Mouse (Mus musculus) limb, embryonic 12.5 days (tissue): ENCODE results near the gene Shroom3. TPM values are rescaled to one million over a fixed set of nuclear protein-coding genes. Genes with fewer than 3 reads are reported as not detected.

Experiments
- ATAC-seq: fragments of 200-750 bp; cut with Nextera tagmentation; 2 replicates; pipeline ENCODE4 v1.8.0; 2017; ENCODE audit warnings: low read depth, moderate TSS enrichment; ENCODE audit not compliant: insufficient number of reproducible peaks, insufficient read depth, low FRiP score, low TSS enrichment
- H3K27ac ChIP-seq: fragments of 300-500 bp; sonication (generic); 2 replicates; pipeline ENCODE4 v1.5.1; 2016; ENCODE audit warnings: mild to moderate bottlenecking, moderate library complexity
- H3K27me3 ChIP-seq: fragments of 300-500 bp; sonication (generic); 2 replicates; pipeline ENCODE4 v1.6.1; 2016; ENCODE audit warnings: mild to moderate bottlenecking, moderate library complexity
- H3K36me3 ChIP-seq: fragments of 300-500 bp; sonication (generic); 2 replicates; pipeline ENCODE4 v1.6.1; 2016; ENCODE audit warnings: mild to moderate bottlenecking, moderate library complexity
- H3K4me1 ChIP-seq: fragments of 300-500 bp; sonication (generic); replicated peaks from 2 replicates; pipeline ENCODE4 v1.6.1; 2016
- H3K4me2 ChIP-seq: fragments of 300-500 bp; sonication (generic); 2 replicates; pipeline ENCODE4 v1.6.1; 2016; ENCODE audit warnings: mild to moderate bottlenecking, moderate library complexity
- H3K4me3 ChIP-seq: fragments of 300-500 bp; sonication (generic); replicated peaks from 2 replicates; pipeline ENCODE4 v1.5.1; 2016; ENCODE audit warnings: mild to moderate bottlenecking
- H3K9ac ChIP-seq: fragments of 300-500 bp; sonication (generic); replicated peaks from 2 replicates; pipeline ENCODE4 v1.6.1; 2016; ENCODE audit warnings: mild to moderate bottlenecking, moderate library complexity
- H3K9me3 ChIP-seq: fragments of 300-500 bp; sonication (generic); 2 replicates; pipeline ENCODE4 v1.6.1; 2016; ENCODE audit warnings: mild to moderate bottlenecking, moderate library complexity
- WGBS: fragments of 180-500 bp; shearing (Covaris S2); methylation state at CpG from one replicate; pipeline ENCODE4 v1.1.7; 2016; 5-methylcytosine and 5-hydroxymethylcytosine counted together
- polyA plus RNA-seq: library from polyadenylated mRNA; unstranded; fragments of >200 nt; fragmentation: Nextera tagmentation; extraction: Ambion mirVana; gene quantifications from 2 replicates; pipeline ENCODE4 v1.2.1, GENCODE M21; 2016

Shroom3 gene
- polyA plus RNA-seq, 1 experiment from 2014 or later = 6.6 TPM

- Histone ChIP-seq H3K27me3 (no peaks in the 10 kb centered on the region), H3K9ac (no peak overlapping the region), H3K4me2 (no peak overlapping the region), H3K9me3 (no peaks in the 10 kb centered on the region), H3K4me1 (peaks cover 13% of the 10 kb centered on the region), H3K4me3 (no peak overlapping the region), H3K36me3 (no peaks in the 10 kb centered on the region), H3K27ac (no peak overlapping the region)
- WGBS = 78% methylated on average over 6 of the region's 6 CpGs
- no peak for ATAC-seq
These were observed 76.0 kb downstream of the Shroom3 start for GRCm38 (mm10) chr5:92759156-92759745.

GRCm38 (mm10) chr5:92760542-92760941 lies 77.3 kb downstream of the Shroom3 start:
- no peaks in the 10 kb centered on the region for H3K9me3 ChIP-seq
- H3K27me3 ChIP-seq = no peaks in the 10 kb centered on the region
- H3K4me1 ChIP-seq = peaks cover 13% of the 10 kb centered on the region
- H3K36me3 ChIP-seq = no peaks in the 10 kb centered on the region
- no peak for ATAC-seq
- H3K27ac ChIP-seq = no peak overlapping the region
- 83% methylated on average over 7 of the region's 7 CpGs for WGBS
- H3K9ac ChIP-seq = no peak overlapping the region
- H3K4me2 ChIP-seq = no peak overlapping the region
- no peak overlapping the region for H3K4me3 ChIP-seq

GRCm38 (mm10) chr5:92761615-92762353 lies 78.5 kb downstream of the Shroom3 start:
- H3K4me1 ChIP-seq = peaks cover 13% of the 10 kb centered on the region
- H3K27ac ChIP-seq = no peak overlapping the region
- H3K4me3 ChIP-seq = no peak overlapping the region
- no peaks in the 10 kb centered on the region for H3K27me3 ChIP-seq
- WGBS = 78% methylated on average over 9 of the region's 9 CpGs
- no peak overlapping the region for H3K4me2 ChIP-seq
- H3K9me3 ChIP-seq = no peaks in the 10 kb centered on the region
- H3K36me3 ChIP-seq = no peaks in the 10 kb centered on the region
- no peak overlapping the region for H3K9ac ChIP-seq
- ATAC-seq = no peak

- H3K4me1 ChIP-seq = peaks cover 15% of the 10 kb centered on the region
- H3K4me2 ChIP-seq = no peak overlapping the region
- H3K4me3 ChIP-seq = no peak overlapping the region
- no peaks in the 10 kb centered on the region for H3K27me3 ChIP-seq
- H3K27ac ChIP-seq = no peak overlapping the region
- WGBS = 75% methylated on average over 5 of the region's 5 CpGs
- H3K9me3 ChIP-seq = no peaks in the 10 kb centered on the region
- no peak for ATAC-seq
- H3K9ac ChIP-seq = no peak overlapping the region
- no peaks in the 10 kb centered on the region for H3K36me3 ChIP-seq
These were observed 79.2 kb downstream of the Shroom3 start for GRCm38 (mm10) chr5:92762425-92762824.

GRCm38 (mm10) chr5:92763546-92763952 lies 80.3 kb downstream of the Shroom3 start:
- Histone ChIP-seq H3K27ac (no peak overlapping the region), H3K4me3 (no peak overlapping the region), H3K4me2 (no peak overlapping the region), H3K4me1 (peaks cover 18% of the 10 kb centered on the region), H3K9me3 (no peaks in the 10 kb centered on the region), H3K27me3 (no peaks in the 10 kb centered on the region), H3K9ac (no peak overlapping the region), H3K36me3 (no peaks in the 10 kb centered on the region)
- 13% methylated on average over 4 of the region's 4 CpGs for WGBS
- no peak for ATAC-seq

GRCm38 (mm10) chr5:92766301-92766700 lies 83.1 kb downstream of the Shroom3 start:
- Histone ChIP-seq H3K9me3 (0 out of 2 replicates have a peak, but pooled peaks cover 3% of the 10 kb centered on the region), H3K4me1 (peaks cover 18% of the 10 kb centered on the region), H3K4me3 (no peak overlapping the region), H3K9ac (no peak overlapping the region), H3K27ac (no peak overlapping the region), H3K36me3 (no peaks in the 10 kb centered on the region), H3K4me2 (no peak overlapping the region), H3K27me3 (no peaks in the 10 kb centered on the region)
- 76% methylated on average over 4 of the region's 4 CpGs for WGBS
- ATAC-seq = no peak

- Histone ChIP-seq H3K4me3 (no peak overlapping the region), H3K27ac (no peak overlapping the region), H3K4me2 (no peak overlapping the region), H3K9me3 (0 out of 2 replicates have a peak, but pooled peaks cover 3% of the 10 kb centered on the region), H3K4me1 (peaks cover 15% of the 10 kb centered on the region), H3K36me3 (no peaks in the 10 kb centered on the region), H3K27me3 (no peaks in the 10 kb centered on the region), H3K9ac (no peak overlapping the region)
- 51% methylated on average over 7 of the region's 7 CpGs for WGBS
- no peak for ATAC-seq
These were observed 84.1 kb downstream of the Shroom3 start for GRCm38 (mm10) chr5:92767194-92767777.

- Histone ChIP-seq H3K4me1 (peaks cover 14% of the 10 kb centered on the region), H3K27me3 (no peaks in the 10 kb centered on the region), H3K27ac (no peak overlapping the region), H3K4me3 (no peak overlapping the region), H3K4me2 (no peak overlapping the region), H3K9me3 (0 out of 2 replicates have a peak, but pooled peaks cover 3% of the 10 kb centered on the region), H3K9ac (no peak overlapping the region), H3K36me3 (no peaks in the 10 kb centered on the region)
- ATAC-seq = no peak
- WGBS = 59% methylated on average over 6 of the region's 6 CpGs
These were observed 84.6 kb downstream of the Shroom3 start for GRCm38 (mm10) chr5:92767857-92768291.

- no peaks in the 10 kb centered on the region for H3K27me3 ChIP-seq
- no peak overlapping the region for H3K4me3 ChIP-seq
- H3K9ac ChIP-seq = no peak overlapping the region
- ATAC-seq = no peak
- H3K27ac ChIP-seq = no peak overlapping the region
- no peaks in the 10 kb centered on the region for H3K36me3 ChIP-seq
- H3K9me3 ChIP-seq = 0 out of 2 replicates have a peak, but pooled peaks cover 3% of the 10 kb centered on the region
- H3K4me1 ChIP-seq = no peaks in the 10 kb centered on the region
- WGBS = 62% methylated on average over 3 of the region's 3 CpGs
- no peak overlapping the region for H3K4me2 ChIP-seq
These were observed 90.6 kb downstream of the Shroom3 start for GRCm38 (mm10) chr5:92773821-92774220.

GRCm38 (mm10) chr5:92774419-92774818 lies 91.2 kb downstream of the Shroom3 start:
- WGBS = 61% methylated on average over 2 of the region's 2 CpGs

GRCm38 (mm10) chr5:92774893-92775292 lies 91.7 kb downstream of the Shroom3 start:
- no peaks in the 10 kb centered on the region for H3K4me1 ChIP-seq
- no peaks in the 10 kb centered on the region for H3K27me3 ChIP-seq
- no peak for ATAC-seq
- no peaks in the 10 kb centered on the region for H3K36me3 ChIP-seq
- H3K4me3 ChIP-seq = no peak overlapping the region
- H3K9ac ChIP-seq = no peak overlapping the region
- no peaks in the 10 kb centered on the region for H3K9me3 ChIP-seq
- no peak overlapping the region for H3K4me2 ChIP-seq
- no peak overlapping the region for H3K27ac ChIP-seq
- WGBS = 91% methylated on average over 3 of the region's 3 CpGs

More at GRCm38 (mm10) chr5:92774419-92774818, 91.2 kb downstream of the Shroom3 start:
- no peak overlapping the region for H3K27ac ChIP-seq
- H3K9ac ChIP-seq = no peak overlapping the region
- 0 out of 2 replicates have a peak, but pooled peaks cover 1% of the 10 kb centered on the region for H3K9me3 ChIP-seq
- no peak overlapping the region for H3K4me3 ChIP-seq
- H3K4me2 ChIP-seq = no peak overlapping the region
- no peaks in the 10 kb centered on the region for H3K36me3 ChIP-seq
- no peak for ATAC-seq
- H3K27me3 ChIP-seq = no peaks in the 10 kb centered on the region
- H3K4me1 ChIP-seq = no peaks in the 10 kb centered on the region
